Mouse (Mus musculus) heart, adult 2 months (tissue): ENCODE data around the gene Nploc4.

ENCODE experiments used
- CTCF ChIP-seq: fragments of 200-600 bp; IDR thresholded peaks from 2 replicates; pipeline ENCODE4 v1.8.1; 2022; ENCODE audit warnings: antibody characterized with exemption, mild to moderate bottlenecking, moderate library complexity
- EP300 ChIP-seq: fragments of 200-500 bp; IDR thresholded peaks from 2 replicates; pipeline ENCODE4 v1.6.1; 2011; ENCODE audit warnings: low read depth, low read length, control low read depth; ENCODE audit not compliant: insufficient read depth

DNA sequence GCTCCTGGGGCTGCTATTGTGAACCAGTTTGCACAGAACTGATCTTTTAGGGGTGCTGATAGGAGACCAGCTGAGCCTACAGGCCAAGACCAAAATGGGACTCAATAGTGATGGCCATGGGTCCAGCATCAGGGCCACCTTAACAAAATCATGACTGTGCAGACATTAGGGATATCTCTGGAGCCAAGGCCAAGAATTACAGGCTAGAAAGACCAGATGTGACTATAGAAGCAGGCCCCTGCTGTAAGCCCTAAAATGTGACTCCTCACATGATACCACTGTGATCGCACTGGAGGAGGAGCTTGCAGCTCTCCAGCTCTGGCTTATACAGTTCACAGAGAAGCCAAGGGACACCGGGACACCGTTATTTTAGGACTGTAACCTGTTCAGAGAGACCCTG, 4.8 kb upstream of the Nploc4 start, which contains the start of gene Tspan10:
- TF ChIP-seq CTCF (no peak), EP300 (no peak)
